Mouse (Mus musculus): Measurements from ENCODE around the gene Cntnap1.
"Not testable (repeated sequence)": the region's sequence is repeated elsewhere in the genome, so short reads cannot be mapped to it uniquely, and the experiment has no call there.

Gene Cntnap1

DNA sequence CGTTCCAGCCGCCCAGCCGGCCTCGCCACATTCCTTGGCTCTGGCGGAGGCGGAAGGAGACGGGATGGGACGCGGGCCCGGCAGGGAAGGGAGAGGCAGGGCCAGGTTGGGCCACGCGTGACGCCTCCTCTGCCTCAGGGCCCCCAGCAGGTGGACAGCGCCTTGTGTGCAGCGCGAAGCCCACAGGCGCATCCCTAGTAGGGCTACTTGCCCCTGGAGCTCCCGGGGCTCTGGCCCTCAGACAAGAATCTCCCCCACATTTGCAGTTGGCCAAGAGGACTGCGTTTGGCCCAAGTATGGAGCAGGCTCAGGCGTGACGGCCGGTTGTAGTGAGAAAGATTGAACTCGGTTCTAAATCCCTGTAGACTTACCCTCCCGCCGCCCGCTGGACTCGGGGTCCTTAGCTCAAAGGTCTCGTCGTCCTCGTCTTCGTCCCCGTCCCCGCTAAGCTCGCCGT lies at the start of gene Cntnap1:
Gene Cntnap1 (plus strand): TSS at position 170 of the 457 bp plus-strand sequence.
- peak; percentile 81 for DNase-seq

DNA sequence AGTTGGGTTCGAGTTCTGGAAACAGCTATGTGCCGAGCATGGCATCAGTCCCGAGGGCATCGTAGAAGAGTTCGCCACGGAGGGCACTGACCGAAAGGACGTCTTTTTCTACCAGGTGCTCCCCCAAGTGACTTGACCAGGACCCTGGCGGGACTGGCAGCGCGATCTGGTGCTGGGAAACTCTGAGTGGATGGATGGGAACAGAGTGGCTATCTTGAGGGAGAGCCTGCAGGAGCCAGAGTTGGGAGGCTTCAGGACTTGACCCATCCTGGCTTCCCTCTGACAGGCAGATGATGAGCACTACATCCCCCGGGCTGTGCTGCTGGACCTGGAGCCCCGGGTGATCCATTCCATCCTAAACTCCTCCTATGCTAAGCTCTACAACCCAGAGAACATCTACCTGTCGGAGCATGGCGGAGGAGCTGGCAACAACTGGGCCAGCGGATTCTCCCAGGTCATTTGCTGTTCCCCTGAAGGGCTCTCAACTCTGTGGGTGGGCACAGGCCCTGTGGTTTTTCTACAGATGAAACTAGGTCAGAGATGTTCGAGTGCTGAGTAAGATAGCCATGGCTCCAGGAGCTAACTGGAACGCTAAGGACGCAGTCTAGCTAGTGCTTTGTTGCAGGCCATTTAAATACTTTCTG lies 49.7 kb upstream of the Cntnap1 start:
- no peak for DNase-seq

DNA sequence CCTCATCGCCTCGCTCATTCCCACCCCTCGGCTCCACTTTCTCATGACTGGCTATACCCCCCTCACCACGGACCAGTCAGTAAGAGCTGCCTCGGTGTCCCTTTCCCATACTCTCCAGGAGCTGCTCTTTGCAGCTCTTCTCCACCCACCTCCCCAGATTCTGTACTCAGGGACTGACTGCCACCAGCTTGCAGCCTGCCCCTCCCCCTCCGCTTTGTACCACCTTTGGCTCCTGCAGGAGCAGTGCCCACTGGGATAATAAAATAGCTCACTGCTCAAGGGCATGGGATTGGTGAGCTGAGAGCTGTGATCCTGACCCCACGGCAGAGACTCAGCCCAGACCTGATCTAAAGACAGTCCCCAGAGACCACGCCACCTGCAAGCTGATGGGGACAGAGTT lies 45.8 kb upstream of the Cntnap1 start:
- peak; percentile 33 for DNase-seq

DNA sequence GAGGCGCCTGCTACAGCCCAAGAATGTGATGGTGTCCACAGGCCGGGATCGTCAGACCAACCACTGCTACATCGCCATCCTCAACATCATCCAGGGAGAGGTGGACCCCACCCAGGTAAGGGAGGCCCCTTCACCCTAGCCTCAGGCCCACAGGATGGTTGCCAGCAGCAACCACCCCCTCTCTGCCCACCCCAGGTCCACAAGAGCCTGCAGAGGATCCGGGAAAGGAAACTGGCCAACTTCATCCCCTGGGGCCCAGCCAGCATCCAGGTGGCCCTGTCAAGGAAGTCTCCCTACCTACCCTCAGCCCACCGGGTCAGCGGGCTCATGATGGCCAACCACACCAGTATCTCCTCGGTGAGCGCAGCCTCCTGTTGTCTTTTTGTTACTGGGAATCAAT lies 45.3 kb upstream of the Cntnap1 start:
- DNase-seq: not testable (repeated sequence)

DNA sequence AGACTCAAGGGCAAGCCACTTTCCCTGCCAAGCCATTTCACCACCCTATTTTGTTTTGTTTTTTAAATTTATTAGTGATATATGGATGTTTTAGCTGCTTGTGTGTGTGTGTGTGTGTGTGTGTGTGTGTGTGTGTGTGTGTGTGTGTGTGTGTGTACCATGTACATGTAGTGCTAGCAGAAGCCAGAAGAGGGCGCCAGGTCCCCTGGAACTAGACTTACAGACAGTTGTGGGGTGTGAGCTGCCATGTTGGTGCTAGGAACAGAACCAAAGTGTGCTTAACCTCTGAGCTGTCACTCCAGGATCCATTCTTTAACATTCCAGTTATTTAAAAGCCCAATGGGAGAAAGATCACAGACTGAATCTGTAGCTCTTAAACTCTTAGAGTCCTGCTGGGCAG lies 43.2 kb upstream of the Cntnap1 start:
- peak; percentile 50 for DNase-seq

DNA sequence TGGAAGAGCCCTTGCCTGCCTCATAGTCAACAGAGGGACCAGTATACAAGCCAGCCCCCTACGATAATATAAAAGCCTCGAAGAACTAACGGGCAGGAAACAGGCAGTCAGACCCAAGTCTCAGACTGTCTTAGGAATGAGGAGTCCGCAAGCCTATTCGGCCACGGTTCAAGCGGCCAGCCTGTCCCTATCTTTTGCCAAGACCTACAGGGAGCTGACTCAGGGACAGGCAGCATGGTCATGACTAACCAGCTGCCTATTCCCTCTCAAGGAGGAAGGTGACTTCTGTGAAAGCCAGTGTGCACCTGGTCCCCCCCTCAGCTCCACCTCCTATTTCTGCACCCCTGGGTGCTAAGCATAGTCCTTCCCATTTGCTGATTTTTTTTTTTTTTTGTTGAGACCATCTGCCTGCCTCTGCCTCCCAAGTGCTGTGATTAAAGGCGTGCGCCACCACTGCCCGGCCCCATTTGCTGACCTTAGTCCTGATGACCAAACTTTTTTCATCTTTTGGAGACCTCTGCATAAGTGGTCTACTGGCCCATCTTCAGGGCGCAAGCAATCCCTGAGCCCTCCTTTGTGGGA lies 41.2 kb upstream of the Cntnap1 start:
- no peak for DNase-seq

DNA sequence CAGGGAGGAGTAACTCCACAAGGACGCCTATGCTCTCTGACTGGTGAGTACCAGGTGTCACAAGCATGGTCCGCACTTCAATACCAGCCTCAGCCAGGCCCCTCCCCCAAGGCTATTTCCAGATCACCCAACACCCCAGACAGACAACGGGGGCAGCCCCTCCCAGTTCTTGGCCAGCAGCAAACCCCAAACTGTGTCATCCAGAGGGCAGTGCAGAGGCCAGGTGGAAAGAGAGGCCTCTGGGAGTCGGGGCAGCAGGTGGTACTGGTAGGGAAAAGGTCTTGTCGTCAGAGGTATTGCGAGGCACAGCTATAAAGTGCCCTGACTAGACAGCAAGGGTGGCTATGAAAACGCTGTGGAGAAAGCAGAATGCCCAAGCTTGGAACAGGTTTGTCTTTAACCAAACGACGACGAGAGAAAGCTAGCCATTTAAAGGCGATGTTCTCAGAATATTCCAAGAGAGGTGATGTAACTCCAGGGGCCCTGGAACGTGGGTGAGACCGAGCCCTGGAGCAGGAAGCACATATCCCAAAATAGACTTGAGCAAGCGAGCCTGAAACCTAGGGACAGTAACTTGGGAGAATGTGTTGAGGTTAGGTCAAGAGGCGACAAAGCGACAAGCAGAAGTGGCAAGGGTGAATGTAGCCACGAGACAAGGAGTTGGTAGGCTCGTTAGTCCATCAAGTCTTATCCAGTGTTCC lies 40.1 kb upstream of the Cntnap1 start:
- peak; percentile 31 for DNase-seq

DNA sequence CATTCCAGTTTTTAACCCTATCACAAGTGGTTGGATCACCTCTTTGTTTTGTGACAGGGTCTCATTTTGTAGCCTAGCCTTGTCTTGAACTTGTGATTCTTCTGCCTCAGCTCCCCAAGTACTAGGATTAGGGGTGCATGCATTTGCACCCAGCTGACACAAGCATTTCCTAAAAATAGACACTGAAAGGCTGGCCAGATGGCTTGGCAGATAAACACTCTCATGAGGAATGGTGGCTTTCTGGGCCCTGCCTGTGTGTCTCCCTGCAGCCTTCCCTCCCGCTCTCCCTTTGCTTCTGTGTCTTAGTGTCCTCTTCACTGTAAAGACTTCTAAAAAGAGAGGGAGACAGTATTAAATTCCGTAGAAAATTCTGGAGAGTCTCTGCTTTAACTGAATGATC lies 39.1 kb upstream of the Cntnap1 start:
- no peak for DNase-seq

DNA sequence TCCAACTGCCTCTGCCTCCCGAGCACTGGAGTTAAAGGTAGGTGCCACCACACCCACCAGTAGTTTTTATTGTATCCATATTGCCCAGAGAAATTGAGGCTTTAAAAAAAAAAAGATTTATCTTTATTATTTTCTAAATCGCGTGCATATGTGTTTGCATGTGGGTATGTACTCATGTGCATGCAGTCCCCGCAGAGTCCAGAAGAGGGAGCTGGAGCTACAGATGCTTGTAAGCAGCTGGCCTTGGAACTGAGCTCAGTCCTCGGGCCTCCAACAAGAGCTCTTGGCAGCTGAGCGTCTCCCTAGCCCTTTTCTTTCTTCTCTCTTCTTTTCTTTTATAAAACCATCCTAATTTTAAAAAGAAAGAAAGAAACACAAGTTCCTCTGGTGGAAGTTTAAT lies 38.6 kb upstream of the Cntnap1 start:
- peak; percentile 66 for DNase-seq

DNA sequence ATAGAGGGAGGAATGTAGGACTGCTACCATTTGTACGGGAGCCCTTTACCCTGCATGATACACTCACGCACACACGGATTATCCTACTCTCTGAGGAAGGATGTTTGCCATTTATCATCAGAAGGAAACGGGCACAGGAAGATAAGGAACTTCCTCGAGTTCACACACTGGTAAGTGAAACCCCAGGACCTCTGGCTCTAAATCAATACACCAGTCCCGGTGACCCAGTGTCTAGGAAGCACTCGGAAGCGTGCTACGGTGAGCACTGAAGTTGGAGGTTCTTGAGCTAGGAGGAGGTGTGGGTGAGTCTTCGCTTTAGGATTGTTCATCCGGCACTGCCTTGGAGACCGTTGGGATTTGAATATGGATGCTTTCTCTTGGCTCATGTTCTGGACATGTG lies 37.3 kb upstream of the Cntnap1 start:
- peak; percentile 52 for DNase-seq

DNA sequence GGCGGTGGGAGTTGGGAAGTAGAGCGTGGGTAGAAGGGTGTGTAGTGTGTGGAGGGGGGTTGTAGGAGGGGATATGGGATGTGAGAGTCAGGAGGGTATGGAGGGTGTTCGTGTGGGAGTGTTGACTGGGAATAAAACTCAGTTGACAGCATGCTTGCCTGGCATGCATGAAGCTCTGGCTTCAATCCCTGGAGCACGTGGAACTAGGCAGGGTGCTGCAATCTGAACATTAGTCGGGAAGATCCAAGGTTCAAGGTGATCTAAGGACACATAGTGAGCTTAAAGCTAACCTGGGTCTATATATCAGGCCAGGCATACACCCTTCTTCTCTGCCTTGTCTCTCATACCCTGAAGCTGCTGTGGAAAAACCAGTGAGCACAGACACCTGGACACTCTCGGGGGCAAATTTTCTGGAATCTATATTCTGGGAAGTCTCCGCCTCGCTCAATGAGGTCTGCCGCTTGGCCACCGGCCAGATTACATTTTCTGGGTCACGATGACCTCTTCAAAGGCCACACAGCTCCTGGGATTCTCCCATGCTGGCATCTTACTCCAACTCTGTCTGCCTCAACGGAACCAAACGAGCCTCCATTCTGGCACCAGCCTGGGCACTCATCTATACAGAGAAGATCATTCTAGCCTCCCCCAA lies 36.0 kb upstream of the Cntnap1 start:
- DNase-seq: no peak

DNA sequence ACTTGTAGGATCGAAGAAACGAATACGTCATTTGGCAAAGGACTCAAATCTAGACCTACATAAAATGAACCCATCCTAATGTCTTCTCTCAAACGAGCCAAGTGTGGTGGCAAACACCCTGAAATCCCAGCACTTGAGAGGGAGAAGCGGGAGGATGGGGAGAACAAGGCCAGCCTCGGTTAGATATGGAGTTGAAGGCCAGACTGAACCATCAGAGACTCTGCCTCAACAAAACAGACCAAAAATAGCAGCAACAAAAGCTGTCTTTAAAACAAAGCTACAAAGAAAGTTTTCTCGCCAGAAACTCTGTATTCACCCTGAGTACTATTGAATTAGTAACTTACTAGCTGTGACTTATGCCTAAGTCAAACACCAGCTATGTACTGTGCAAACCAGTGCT lies 33.3 kb upstream of the Cntnap1 start:
- no peak for DNase-seq

DNA sequence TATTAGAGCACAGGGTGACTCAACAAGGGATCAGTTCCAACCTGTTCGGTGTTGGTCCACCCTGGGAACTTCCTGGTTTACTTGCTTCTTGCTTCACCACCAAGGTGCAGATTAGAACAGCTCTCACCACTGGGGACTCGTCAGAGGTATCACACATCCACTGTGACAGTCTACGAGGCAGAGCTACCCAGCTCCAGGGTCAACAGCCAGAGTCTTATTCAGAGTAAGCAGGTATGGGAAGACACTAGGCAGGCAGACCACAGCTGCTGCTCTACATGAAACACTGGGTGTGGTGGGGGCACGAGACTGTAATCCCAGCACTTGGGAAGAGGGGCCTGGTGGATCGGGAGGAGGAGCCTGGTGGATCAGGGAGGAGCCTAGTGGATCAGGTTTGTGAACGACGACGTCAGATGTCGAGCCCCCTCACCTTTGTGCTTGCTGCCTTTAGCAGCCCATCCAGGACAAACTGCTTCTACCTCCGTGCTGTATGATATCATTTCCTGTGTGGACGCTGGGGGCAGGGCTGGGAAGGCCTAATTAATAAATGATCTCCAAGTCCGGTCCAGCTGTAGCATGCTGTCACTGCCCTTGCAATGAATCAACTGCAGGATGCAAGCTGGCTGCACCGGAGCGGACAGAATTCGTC lies 31.7 kb upstream of the Cntnap1 start:
- peak; percentile 84 for DNase-seq

DNA sequence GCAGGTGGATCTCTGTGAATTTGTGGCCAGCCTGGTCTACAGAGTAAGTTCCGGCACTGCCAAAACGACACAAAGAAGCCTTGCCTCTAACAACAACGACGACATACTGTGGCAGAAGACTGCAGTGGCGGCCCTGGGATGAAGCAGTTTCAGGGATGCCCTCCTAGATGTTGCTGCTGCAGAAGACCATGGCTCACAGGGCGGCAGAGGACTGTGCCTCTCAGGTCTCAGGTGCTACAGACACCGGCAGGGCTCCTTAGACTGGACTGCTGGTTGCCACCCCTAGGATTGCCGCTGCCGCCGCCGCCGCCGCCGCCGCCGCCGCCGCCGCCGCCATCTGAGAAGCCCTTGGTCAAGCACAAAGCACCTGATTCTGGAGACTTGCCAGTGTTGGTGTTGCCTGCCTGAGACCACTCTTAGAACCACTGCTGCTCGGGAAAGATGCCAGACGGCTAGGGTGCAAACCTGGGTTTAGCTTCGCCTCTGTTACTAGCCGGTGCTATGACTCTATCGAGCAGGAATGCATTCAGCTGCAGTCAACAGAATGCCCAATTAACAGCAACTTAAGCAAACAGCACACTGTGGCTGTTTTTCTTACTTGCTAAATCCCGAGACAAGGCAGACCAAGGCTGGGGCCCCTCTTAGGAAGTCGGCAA lies 30.0 kb upstream of the Cntnap1 start:
- peak; percentile 58 for DNase-seq

DNA sequence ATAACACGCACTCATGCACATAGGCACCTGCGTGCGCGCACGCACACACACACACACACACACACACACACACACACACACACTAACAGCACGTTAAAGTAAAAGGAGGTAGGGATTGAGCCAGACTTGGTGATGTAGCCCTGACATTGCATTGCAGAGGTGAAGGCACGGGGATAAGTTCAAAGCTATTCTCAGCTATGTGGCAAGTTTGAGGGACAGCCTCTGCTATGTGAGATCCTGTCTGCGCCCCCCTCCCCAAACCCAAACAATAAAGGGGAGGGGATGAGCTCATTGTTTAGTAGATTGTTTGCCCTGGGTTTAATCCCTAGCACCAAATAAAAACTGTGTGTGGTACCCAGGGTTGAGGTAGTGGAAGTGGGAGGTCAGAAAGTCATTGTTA lies 29.2 kb upstream of the Cntnap1 start:
- DNase-seq: no peak

DNA sequence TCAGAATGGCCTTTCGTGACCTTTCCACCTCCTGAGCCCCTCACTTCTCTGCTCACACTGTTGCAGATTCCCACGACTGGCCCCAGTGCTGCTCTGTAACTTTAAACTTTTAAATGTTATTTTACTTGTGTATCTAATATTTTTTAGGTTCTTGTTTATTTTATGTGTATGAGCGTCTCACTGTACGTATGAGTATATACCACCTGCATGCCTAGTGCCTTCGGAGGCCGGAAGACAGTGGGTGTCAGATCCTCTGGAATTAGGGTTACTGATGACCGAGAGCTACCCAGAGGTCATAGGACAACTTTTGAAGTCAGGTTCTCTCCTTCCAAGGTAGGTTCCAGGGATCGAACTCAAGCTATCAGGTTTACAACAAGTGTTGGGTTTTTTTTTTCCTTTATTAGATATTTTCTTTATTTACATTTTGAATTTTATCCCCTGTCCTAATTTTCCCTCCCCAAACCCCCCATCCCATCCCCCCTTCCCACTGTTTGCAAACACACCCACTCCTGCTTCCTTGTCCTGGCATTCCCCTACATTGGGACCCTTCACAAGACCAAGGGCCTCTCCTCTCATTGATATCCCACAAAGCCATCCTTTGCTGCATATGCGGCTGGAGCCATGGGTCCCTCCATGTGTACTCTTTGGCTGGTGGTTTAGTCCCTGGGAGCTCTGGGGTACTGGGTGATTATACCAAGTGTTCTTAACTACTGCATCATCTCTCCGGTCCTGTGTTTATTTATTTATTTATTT lies 27.9 kb upstream of the Cntnap1 start:
- no peak for DNase-seq

DNA sequence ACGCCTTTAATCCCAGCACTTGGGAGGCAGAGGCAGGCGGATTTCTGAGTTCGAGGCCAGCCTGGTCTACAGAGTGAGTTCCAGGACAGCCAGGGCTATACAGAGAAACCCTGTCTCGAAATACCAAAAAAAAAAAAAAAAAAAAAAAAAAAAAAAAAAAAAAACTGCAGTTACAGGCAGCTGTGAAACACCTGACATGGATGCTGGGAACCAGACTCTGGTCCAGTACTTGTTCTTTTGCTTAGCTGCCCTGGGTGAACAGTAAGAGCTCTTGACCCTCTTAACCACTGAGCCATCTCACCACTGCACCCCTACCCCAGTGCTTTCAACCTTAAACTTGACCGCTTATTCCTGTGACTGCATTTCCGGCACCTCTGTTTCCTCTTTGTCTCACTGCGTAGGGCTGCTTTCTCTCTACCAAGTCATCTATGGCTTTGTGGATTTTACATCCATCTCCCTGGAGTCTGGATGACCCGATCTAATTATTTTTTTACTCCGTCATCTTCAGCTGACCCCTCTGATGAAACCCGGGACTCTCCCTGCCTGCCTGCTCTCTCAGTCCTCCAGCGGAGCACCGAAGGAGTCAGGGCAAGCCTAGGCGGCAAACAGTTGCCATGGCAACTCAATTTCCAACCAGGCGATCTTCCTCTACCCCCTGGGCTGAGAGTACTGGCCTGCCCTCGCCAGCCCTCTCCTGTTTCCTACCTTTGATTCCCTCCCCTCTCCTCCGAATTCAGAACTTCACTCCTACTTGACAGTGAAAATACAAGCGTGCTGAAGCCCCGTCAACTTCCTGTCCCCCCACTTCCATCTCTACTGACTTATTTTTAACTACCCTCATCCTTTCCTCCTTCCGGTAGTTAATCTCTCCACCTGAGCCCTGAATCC lies 26.7 kb upstream of the Cntnap1 start:
- DNase-seq: peak; percentile 67

DNA sequence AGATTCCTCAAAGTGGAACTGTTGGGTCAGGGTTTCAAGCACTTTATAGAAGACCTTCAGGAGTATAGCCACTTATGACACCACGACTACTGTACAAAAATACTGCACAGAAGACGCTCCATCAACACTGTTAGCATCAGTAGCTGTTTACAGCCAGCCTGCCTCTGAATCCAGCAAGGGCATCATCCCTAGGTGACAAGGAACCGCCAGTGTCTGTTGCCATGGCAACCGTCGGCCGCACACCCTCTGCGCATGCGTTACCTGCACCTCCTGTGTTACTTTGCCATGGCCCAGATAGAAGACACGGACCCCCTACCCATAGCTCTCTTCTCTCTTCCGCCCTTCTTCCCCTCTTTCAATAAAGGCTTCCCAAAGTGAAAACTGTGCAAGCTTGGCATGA lies 23.9 kb upstream of the Cntnap1 start:
- DNase-seq: no peak

DNA sequence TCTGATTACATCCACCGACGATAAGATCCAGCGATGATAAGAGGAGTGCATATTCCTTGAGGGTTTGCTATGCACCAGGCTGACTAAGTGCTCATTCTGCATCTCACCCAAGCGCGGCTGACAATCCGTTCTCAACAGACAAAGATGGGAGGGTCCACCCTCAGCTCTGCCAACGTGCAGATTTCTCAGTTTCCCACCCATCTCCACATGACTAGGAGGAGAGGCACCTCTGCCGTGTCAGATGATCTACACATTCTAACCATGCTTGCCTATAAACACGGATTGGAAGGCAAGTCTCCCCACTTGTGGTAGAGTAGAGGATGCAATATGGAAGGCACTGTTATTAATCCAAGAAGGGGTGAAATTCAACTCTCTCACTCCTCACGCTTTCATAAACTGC lies 21.6 kb upstream of the Cntnap1 start:
- no peak for DNase-seq

DNA sequence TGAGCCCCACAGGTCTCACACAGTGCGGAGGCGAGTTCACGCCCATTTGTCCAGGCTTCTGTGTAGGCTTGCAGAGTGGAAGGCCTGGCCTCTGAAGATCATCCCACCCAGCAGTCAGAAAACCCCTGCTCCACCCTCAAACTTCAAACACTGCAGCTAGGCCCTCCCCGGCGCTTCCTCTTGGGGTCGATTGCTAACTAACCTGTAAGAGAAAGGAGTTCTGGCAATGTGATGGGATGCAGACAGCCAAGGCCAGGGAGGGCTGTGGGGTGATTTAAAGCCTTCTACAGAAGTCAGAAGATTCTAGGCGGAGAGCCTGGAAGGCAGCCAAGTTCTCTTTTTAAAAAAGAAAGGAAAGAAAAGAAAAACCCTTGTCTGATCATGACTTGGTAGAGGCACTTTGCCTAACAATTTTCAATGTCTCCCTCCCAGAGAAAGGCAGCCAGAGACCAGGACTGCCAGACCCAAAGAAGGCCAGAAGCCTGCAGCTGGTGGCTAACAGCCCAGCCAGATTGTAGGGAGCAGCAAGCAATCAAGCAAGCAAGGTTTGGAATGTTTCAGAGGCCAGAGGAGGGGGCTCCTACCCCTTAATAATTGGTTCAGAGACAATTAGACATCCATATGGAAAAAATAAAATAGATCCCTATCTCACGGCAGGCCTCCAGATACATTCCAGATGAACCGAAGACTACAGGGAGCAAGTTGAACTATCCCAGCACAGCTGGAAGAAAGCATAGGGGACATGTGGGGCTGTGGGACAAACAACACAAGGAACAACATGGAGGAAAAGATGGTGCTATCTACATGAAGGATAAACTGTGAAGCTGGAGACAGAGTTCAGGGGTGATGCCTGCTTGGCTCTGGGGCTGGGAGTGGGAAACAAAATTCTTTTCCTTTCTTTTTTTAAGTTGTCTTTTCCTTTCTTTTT lies 20.9 kb upstream of the Cntnap1 start:
- DNase-seq: peak; percentile 72

All from kidney, postnatal 10 days (tissue).